Mouse (Mus musculus): ENCODE data around the gene Igsf21. TPM values are rescaled to one million over a fixed set of nuclear protein-coding genes. Genes with fewer than 3 reads are reported as not detected.

Gene Igsf21
- total RNA-seq, 2 experiments from 2014 or later = not detected

- no peak for ATAC-seq (replicated peaks; ENCODE audit: low FRiP score, poor library complexity, severe bottlenecking)
Measured at GRCm38 (mm10) chr4:140071047-140071446, 175.5 kb downstream of the Igsf21 start.

- ATAC-seq (replicated peaks; ENCODE audit: low FRiP score, poor library complexity, severe bottlenecking) = no peak
Measured at GRCm38 (mm10) chr4:140070331-140070652, 176.3 kb downstream of the Igsf21 start.

GRCm38 (mm10) chr4:140069563-140070330 lies 176.8 kb downstream of the Igsf21 start:
- ATAC-seq (replicated peaks; ENCODE audit: low FRiP score, poor library complexity, severe bottlenecking) = no peak

- ATAC-seq (replicated peaks; ENCODE audit: low FRiP score, poor library complexity, severe bottlenecking) = no peak
Measured at GRCm38 (mm10) chr4:140068468-140068867, 178.1 kb downstream of the Igsf21 start.

DNA sequence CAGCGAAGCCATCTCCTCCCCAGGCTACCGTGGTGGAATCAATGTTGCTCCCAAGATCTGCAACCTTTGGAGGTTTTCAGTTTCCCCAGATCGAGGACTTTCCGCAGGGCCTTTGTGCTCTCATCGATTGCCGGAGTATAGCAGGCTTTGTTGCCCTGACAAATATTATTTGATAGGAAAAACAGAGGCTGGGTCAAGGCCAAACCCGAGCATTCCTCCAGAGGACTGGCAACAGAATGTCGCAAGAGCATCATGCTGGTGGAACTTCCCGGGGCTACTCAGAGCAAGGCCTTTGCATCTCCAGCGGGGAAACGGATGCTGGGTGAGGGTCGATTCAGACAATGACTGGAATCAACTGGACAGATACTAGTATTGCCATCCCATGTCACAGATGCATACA lies 180.6 kb downstream of the Igsf21 start:
- no peak for ATAC-seq (replicated peaks; ENCODE audit: low FRiP score, poor library complexity, severe bottlenecking)

GRCm38 (mm10) chr4:140063153-140063671 lies 183.4 kb downstream of the Igsf21 start:
- no peak for ATAC-seq (replicated peaks; ENCODE audit: low FRiP score, poor library complexity, severe bottlenecking)

DNA sequence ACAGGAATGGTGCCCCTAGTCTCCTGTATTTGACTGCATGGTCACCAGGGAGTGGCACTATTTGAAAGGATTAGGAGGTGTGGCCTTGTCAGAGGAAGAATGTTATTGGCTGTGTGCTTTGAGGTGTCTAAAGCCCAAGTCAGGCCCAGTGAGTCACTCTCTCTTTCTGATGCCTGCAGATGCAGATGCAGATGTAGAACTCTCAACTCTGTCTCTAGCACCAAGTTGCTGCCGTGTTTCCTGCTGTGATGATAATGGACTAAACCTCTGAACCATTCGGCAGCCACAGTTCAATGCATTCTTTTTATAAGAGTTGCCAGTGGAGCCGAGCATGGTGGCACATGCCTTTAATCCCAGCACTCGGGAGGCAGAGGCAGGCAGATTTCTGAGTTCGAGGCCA lies 186.3 kb downstream of the Igsf21 start:
- no peak for ATAC-seq (replicated peaks; ENCODE audit: low FRiP score, poor library complexity, severe bottlenecking)

DNA sequence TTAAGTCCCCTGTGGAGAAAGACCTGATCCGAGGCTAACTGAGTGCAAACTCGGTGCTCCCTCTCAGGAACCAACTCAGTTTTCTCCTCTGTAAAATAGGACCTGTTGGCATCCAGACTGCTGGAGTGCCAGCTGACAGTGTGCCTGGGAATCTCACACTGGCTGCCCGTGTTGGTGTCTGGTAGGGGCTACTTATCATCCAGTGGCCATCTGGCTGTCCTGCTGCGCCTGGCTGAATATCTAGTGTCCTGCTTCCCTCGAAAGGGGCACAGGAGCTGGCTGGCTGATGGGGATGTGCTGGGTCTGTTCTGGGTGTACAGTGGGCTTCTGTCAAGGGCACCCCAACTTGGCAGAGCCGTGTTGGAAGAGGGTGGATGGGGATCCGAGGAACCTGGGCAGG lies 193.5 kb downstream of the Igsf21 start:
- no peak for ATAC-seq (replicated peaks; ENCODE audit: low FRiP score, poor library complexity, severe bottlenecking)

DNA sequence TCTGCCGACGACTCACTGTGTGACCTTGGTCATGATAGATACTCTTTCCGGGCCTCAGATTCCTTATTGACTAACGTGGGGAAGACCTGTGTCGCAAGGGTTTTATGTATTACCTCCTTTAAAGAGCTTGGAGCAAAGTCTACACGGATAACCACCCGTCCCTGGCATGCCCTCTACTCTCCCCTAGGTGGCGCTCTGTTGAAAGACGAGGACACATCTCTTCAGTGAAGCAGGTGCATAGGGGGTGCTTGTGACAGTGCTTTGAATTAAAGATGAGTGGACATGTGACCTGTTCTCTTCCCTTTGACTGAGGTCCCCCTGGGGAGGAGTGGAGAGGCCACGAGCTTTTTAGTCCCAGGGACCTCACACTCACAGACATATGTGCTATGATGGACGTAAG lies 194.0 kb downstream of the Igsf21 start:
- no peak for ATAC-seq (replicated peaks; ENCODE audit: low FRiP score, poor library complexity, severe bottlenecking)

GRCm38 (mm10) chr4:140047807-140048362 lies 198.7 kb downstream of the Igsf21 start:
- ATAC-seq (replicated peaks; ENCODE audit: low FRiP score, poor library complexity, severe bottlenecking) = no peak

DNA sequence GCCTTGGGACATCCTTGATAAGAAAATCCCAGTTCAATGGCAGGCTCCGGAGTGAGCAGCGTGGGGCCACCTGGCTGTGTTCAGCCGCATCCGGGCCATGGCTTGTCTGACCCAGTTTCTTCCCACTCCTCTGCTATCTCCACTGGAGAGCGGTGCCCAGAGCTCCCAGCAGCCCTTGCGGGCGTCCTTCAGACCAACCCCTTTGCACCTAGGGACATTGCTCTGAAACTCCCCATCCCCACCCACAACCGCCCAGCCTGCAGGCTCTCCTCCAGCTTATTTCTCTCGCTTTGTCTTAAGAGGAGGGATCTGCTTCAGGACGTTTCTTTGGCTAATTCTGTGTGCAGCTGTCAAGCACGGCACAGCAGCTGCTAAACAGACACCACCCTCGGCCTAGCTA lies 202.6 kb downstream of the Igsf21 start:
- ATAC-seq (replicated peaks; ENCODE audit: low FRiP score, poor library complexity, severe bottlenecking) = no peak

DNA sequence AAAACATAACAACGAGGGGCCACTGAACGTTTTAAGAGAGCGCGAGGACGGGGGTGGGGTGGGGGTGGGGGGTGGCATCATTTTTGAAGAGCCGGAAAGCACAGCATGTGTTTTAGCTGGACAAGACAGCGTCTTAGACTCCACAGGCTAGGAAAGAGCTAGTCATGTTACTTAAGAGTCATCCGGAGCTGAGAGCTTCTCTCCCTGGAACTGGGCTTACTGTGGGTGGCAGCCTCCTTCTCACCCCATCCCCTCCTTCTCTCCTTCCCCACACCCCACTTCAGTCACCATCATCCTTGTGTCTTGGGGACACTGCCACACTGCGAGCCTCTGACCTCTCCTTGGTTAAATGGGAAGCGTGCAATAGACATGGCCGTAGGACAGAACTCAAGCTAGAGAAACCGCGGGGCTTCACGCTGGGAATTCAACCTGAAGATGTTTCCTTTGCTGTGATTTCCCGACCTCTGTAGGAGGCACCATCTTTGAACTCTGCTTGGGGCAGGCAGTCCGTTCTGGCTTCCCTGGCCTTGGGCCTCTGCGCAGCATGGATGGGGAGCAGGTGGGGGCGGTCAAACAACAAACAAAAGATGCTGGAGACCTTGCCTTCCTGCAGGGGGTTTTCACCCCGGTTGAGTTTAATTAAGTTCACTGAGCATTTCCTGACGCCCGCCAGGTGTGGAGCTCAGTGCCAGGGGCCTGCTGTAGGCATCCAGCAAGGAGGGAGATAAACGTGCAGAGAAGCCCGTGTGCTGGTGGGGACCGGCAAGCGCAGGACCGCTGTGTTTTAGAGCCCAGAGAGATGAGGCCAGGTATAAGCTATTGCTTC lies 207.8 kb downstream of the Igsf21 start:
- no peak for ATAC-seq (replicated peaks; ENCODE audit: low FRiP score, poor library complexity, severe bottlenecking)

DNA sequence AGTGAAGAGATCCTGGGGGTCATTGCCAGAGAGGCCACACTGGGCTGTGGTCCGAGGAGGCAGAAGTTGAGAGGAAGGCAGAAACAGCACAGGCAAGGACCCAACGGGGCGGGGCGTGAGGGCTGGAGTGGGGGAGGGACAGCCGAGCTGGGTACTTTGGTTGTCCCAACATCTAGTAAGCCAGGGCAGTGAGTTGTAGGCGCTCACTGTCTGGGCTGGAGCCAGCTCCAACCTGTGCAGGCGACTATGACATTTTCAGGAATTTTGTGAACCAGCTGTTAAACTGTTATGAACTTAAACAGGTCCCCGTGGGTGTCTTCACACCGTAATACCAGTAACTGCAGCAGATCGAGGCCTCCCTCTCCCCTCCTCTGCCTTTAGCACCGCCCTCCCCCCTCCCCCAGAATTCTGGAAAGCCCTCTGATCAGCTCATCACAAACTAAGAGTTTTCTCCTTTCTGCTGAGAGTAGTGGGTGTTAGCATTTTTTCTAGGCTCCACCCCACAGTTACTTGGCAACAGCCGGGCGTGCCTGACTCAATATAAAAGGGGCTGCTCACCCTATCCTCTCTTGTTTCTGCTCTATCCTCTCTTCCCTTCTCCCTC lies 208.7 kb downstream of the Igsf21 start:
- ATAC-seq (replicated peaks; ENCODE audit: low FRiP score, poor library complexity, severe bottlenecking) = no peak

GRCm38 (mm10) chr4:140035232-140035631 lies 211.4 kb downstream of the Igsf21 start:
- ATAC-seq (replicated peaks; ENCODE audit: low FRiP score, poor library complexity, severe bottlenecking) = no peak

- ATAC-seq (replicated peaks; ENCODE audit: low FRiP score, poor library complexity, severe bottlenecking) = no peak
Measured at GRCm38 (mm10) chr4:140033394-140033793, 213.2 kb downstream of the Igsf21 start.

- no peak for ATAC-seq (replicated peaks; ENCODE audit: low FRiP score, poor library complexity, severe bottlenecking)
Measured at GRCm38 (mm10) chr4:140030415-140030814, 216.2 kb downstream of the Igsf21 start.

DNA sequence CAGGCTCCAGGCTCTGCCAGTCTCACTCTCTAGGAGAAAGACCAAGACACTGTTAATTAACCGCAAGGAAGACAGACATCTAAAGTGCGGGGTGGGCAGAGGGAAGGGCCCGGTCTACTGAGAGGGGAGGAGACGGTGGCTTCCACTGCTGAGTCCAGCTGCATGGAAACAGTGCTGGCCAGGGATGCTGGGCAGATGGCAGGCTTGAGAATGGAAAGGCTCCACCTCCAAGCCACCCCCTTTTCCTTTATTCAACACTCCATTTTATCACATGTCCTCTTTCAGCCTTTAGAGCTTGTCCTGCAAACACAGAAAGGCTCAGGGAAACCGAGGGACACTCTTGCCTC lies 216.6 kb downstream of the Igsf21 start:
- ATAC-seq (replicated peaks; ENCODE audit: low FRiP score, poor library complexity, severe bottlenecking) = no peak

- no peak for ATAC-seq (replicated peaks; ENCODE audit: low FRiP score, poor library complexity, severe bottlenecking)
Measured at GRCm38 (mm10) chr4:140029324-140030039, 217.1 kb downstream of the Igsf21 start.

DNA sequence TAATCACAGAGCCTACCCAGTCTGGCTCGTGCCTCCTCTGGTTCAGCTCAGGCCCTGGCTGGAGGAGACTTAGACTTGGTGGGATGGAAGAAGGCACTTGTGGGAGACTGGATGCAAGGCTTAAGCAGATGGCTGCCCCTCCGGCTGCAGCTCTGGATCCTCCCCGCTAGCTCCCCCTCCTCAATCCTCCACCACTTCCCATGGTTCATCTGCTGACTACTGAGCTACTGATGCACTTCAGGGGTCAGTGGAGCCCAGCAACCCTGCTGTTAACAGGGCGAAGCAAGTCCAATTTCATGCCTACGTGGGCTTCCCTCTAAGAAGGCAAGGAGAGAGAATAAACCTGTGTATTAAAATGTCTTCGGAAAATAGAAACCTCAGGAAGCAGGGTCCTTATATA lies 222.8 kb downstream of the Igsf21 start:
- ATAC-seq (replicated peaks; ENCODE audit: low FRiP score, poor library complexity, severe bottlenecking) = no peak

DNA sequence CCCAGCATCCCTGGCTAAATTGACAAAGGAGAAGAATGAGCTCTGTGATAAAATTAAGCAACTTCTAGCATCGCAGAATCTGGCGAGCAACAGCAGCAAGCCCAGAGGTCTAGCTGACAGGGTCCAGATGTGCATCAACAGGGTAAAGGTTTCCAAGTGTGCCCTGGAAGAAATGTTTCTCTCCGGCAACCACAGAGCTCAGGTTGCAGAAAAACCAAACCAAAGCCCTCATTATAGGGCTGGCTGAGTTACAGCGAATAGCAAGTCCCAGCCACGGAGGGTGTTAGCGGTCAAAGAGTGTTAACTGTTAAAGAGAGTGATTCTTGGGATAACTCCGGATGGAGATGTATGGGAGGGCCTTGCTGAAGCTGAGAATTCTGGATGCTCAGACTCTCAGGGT lies 230.7 kb downstream of the Igsf21 start:
- ATAC-seq (replicated peaks; ENCODE audit: low FRiP score, poor library complexity, severe bottlenecking) = no peak

All from erythroblast, adult 5-6 weeks (primary cell).